Mouse (Mus musculus) liver, embryonic 11.5 days (tissue): Measurements from ENCODE around the gene Ucp2. TPM values are rescaled to one million over a fixed set of nuclear protein-coding genes. Genes with fewer than 3 reads are reported as not detected.

ENCODE experiments used
- ATAC-seq: fragments of 200-750 bp; cut with Nextera tagmentation; replicated peaks from 2 replicates; pipeline ENCODE4 v1.8.0; 2017; ENCODE audit warnings: moderate number of reproducible peaks, mild to moderate bottlenecking, moderate TSS enrichment, moderate library complexity; ENCODE audit not compliant: low FRiP score
- DNase-seq: peaks from one replicate; pipeline ENCODE4 v3.0.0-alpha.2; 2017; ENCODE audit warnings: low spot score
- H3K27ac ChIP-seq: fragments of 300-500 bp; sonication (generic); 2 replicates; pipeline ENCODE4 v1.5.1; 2014; ENCODE audit warnings: mild to moderate bottlenecking, low read depth, low read length, control low read depth
- H3K27me3 ChIP-seq: fragments of 300-500 bp; sonication (generic); replicated peaks from 2 replicates; pipeline ENCODE4 v1.6.1; 2014; ENCODE audit warnings: low read length, mixed read lengths; ENCODE audit not compliant: control insufficient read depth, insufficient read depth
- H3K36me3 ChIP-seq: fragments of 300-500 bp; sonication (generic); 2 replicates; pipeline ENCODE4 v1.6.1; 2014; ENCODE audit warnings: mild to moderate bottlenecking, low read length, moderate library complexity, mixed read lengths; ENCODE audit not compliant: control insufficient read depth, insufficient read depth
- H3K4me1 ChIP-seq: fragments of 300-500 bp; sonication (generic); replicated peaks from 2 replicates; pipeline ENCODE4 v1.6.1; 2014; ENCODE audit warnings: low read length, mixed read lengths; ENCODE audit not compliant: control insufficient read depth, insufficient read depth
- H3K4me2 ChIP-seq: fragments of 300-500 bp; sonication (generic); 2 replicates; pipeline ENCODE4 v1.6.1; 2014; ENCODE audit warnings: mild to moderate bottlenecking, control low read depth, moderate library complexity
- H3K4me3 ChIP-seq: fragments of 300-500 bp; sonication (generic); 2 replicates; pipeline ENCODE4 v1.5.1; 2014; ENCODE audit warnings: low read depth, low read length, control low read depth
- H3K9ac ChIP-seq: fragments of 300-500 bp; sonication (generic); 2 replicates; pipeline ENCODE4 v1.6.1; 2014; ENCODE audit warnings: low read depth, low read length, control low read depth
- H3K9me3 ChIP-seq: fragments of 300-500 bp; sonication (generic); 2 replicates; pipeline ENCODE4 v1.6.1; 2016; ENCODE audit warnings: low read length, inconsistent platforms, mixed read lengths; ENCODE audit not compliant: control insufficient read depth
- WGBS: fragments of 180-500 bp; shearing (Covaris S2); extraction: QIAGEN DNeasy Blood & Tissue Kit; methylation state at CpG from one replicate; pipeline ENCODE4 v1.1.7; 2014; 5-methylcytosine and 5-hydroxymethylcytosine counted together
- polyA plus RNA-seq: library from polyadenylated mRNA; unstranded; fragments of >200 nt; fragmentation: Nextera tagmentation; extraction: Ambion mirVana; gene quantifications from 2 replicates; pipeline ENCODE4 v1.2.1, GENCODE M21; 2014

The Ucp2 gene
- polyA plus RNA-seq, 1 experiment from 2014 or later = 491 TPM

GRCm38 (mm10) chr7:100487301-100487700 is 5.8 kb upstream of the Ucp2 start:
- Histone ChIP-seq H3K36me3 (no peaks in the 10 kb centered on the region), H3K4me3 (no peak overlapping the region), H3K27ac (no peak overlapping the region), H3K4me1 (peaks cover 6% of the 10 kb centered on the region), H3K9ac (no peak overlapping the region), H3K4me2 (no peak overlapping the region), H3K27me3 (no peaks in the 10 kb centered on the region; the same call in 1 of the 2 replicates), H3K9me3 (no peaks in the 10 kb centered on the region)
- no peak for ATAC-seq
- 63% methylated on average over 2 of the region's 2 CpGs for WGBS
- DNase-seq = no peak

- Histone ChIP-seq H3K4me3 (no peak overlapping the region), H3K36me3 (no peaks in the 10 kb centered on the region), H3K27ac (no peak overlapping the region), H3K4me2 (no peak overlapping the region), H3K9me3 (no peaks in the 10 kb centered on the region), H3K27me3 (no peaks in the 10 kb centered on the region; the same call in 1 of the 2 replicates), H3K9ac (no peak overlapping the region), H3K4me1 (peaks cover 6% of the 10 kb centered on the region)
- 57% methylated on average over 10 of the region's 10 CpGs for WGBS
- no peak for DNase-seq
- no peak for ATAC-seq
Observed at GRCm38 (mm10) chr7:100488474-100489048, 4.6 kb upstream of the Ucp2 start.

- Histone ChIP-seq H3K9me3 (no peaks in the 10 kb centered on the region), H3K4me2 (peak overlapping the region; percentile 90), H3K9ac (peak overlapping the region; percentile 80), H3K27ac (peak overlapping the region; percentile 83), H3K4me1 (peaks cover 32% of the 10 kb centered on the region), H3K27me3 (no peaks in the 10 kb centered on the region; the same call in 1 of the 2 replicates), H3K36me3 (peaks cover 17% of the 10 kb centered on the region), H3K4me3 (peak overlapping the region; percentile 80)
- ATAC-seq = peak; percentile 68
- no peak for DNase-seq
- 1% methylated on average over 35 of the region's 36 CpGs for WGBS
Observed at GRCm38 (mm10) chr7:100492391-100493116, 583 bp upstream of the Ucp2 start.

- Histone ChIP-seq H3K9me3 (no peaks in the 10 kb centered on the region), H3K27me3 (no peaks in the 10 kb centered on the region; the same call in 1 of the 2 replicates), H3K36me3 (peaks cover 28% of the 10 kb centered on the region), H3K4me3 (peak overlapping the region; percentile 80), H3K9ac (peak overlapping the region; percentile 80), H3K4me2 (peak overlapping the region; percentile 90), H3K27ac (peak overlapping the region; percentile 83), H3K4me1 (peaks cover 32% of the 10 kb centered on the region)
- ATAC-seq (0 out of 2 replicates have a peak, but pooled peaks have one; percentile 25), DNase-seq (peak; percentile 63)
- WGBS = 20% methylated on average over 19 of the region's 19 CpGs
Observed at GRCm38 (mm10) chr7:100493484-100494414, 612 bp downstream of the Ucp2 start.

GRCm38 (mm10) chr7:100494415-100494831 is 1.3 kb downstream of the Ucp2 start:
- H3K4me1 ChIP-seq = peaks cover 32% of the 10 kb centered on the region
- H3K4me3 ChIP-seq = peak overlapping the region; percentile 80
- no peaks in the 10 kb centered on the region for H3K9me3 ChIP-seq
- no peak for ATAC-seq
- H3K36me3 ChIP-seq = peaks cover 33% of the 10 kb centered on the region
- 76% methylated on average over 7 of the region's 7 CpGs for WGBS
- H3K27ac ChIP-seq = peak overlapping the region; percentile 83; the same call in 1 of the 2 replicates
- no peak for DNase-seq
- peak overlapping the region; percentile 90 for H3K4me2 ChIP-seq
- no peaks in the 10 kb centered on the region for H3K27me3 ChIP-seq
- H3K9ac ChIP-seq = peak overlapping the region; percentile 80

GRCm38 (mm10) chr7:100495042-100495441 is 1.9 kb downstream of the Ucp2 start:
- no peaks in the 10 kb centered on the region for H3K9me3 ChIP-seq
- H3K9ac ChIP-seq = peak overlapping the region; percentile 80
- no peak for ATAC-seq
- no peaks in the 10 kb centered on the region for H3K27me3 ChIP-seq
- peak overlapping the region; percentile 83 for H3K27ac ChIP-seq
- peak overlapping the region; percentile 90 for H3K4me2 ChIP-seq
- peaks cover 40% of the 10 kb centered on the region for H3K36me3 ChIP-seq
- 34% methylated on average over 8 of the region's 8 CpGs for WGBS
- H3K4me1 ChIP-seq = peaks cover 32% of the 10 kb centered on the region
- peak overlapping the region; percentile 80 for H3K4me3 ChIP-seq
- DNase-seq = no peak

GRCm38 (mm10) chr7:100495581-100496251 is 2.6 kb downstream of the Ucp2 start:
- Histone ChIP-seq H3K4me3 (peak overlapping the region; percentile 80), H3K9ac (peak overlapping the region; percentile 80), H3K4me1 (peaks cover 36% of the 10 kb centered on the region), H3K27ac (peak overlapping the region; percentile 83), H3K9me3 (no peaks in the 10 kb centered on the region), H3K4me2 (peak overlapping the region; percentile 90), H3K36me3 (peaks cover 40% of the 10 kb centered on the region), H3K27me3 (no peaks in the 10 kb centered on the region)
- ATAC-seq (peak; percentile 37; the same call in 1 of the 2 replicates), DNase-seq (no peak)
- 28% methylated on average over 11 of the region's 11 CpGs for WGBS

GRCm38 (mm10) chr7:100496371-100496770 is 3.2 kb downstream of the Ucp2 start:
- H3K36me3 ChIP-seq = peaks cover 40% of the 10 kb centered on the region
- ATAC-seq = no peak
- H3K9me3 ChIP-seq = no peaks in the 10 kb centered on the region
- WGBS = 81% methylated on average over 6 of the region's 6 CpGs
- H3K27ac ChIP-seq = peak overlapping the region; percentile 15; the same call in 1 of the 2 replicates
- peak overlapping the region; percentile 80 for H3K4me3 ChIP-seq
- peak overlapping the region; percentile 80; the same call in 1 of the 2 replicates for H3K9ac ChIP-seq
- H3K4me1 ChIP-seq = peaks cover 36% of the 10 kb centered on the region
- DNase-seq = no peak
- H3K4me2 ChIP-seq = peak overlapping the region; percentile 90
- H3K27me3 ChIP-seq = no peaks in the 10 kb centered on the region
